Mouse (Mus musculus) cortical plate, adult 2 months (tissue): ENCODE measurements around the gene Slc25a36.

Source experiments
- CTCF ChIP-seq: fragments of 200-500 bp; IDR thresholded peaks from 2 replicates; pipeline ENCODE4 v1.5.1; 2011; ENCODE audit warnings: mild to moderate bottlenecking, control low read depth, low read length; ENCODE audit not compliant: insufficient read depth; ENCODE audit errors: extremely low read depth
- POLR2A ChIP-seq: fragments of 200-500 bp; IDR thresholded peaks from 2 replicates; pipeline ENCODE4 v1.6.1; 2011; ENCODE audit warnings: mild to moderate bottlenecking, low read length, control low read depth; ENCODE audit not compliant: insufficient read depth; ENCODE audit errors: extremely low read depth

GRCm38 (mm10) chr9:97142558-97142957 lies 31.6 kb upstream of the Slc25a36 start:
- TF ChIP-seq CTCF: no peak
- TF ChIP-seq POLR2A: no peak
